Mouse (Mus musculus) olfactory bulb, adult 2 months (tissue): Measurements from ENCODE around the gene Prkar2b.

Experiments
- CTCF ChIP-seq: fragments of 200-500 bp; IDR thresholded peaks from 2 replicates; pipeline ENCODE4 v1.5.1; 2012; ENCODE audit warnings: low read depth, mild to moderate bottlenecking, low read length, moderate library complexity; ENCODE audit not compliant: insufficient read depth
- POLR2A ChIP-seq: fragments of 200-500 bp; IDR thresholded peaks from 2 replicates; pipeline ENCODE4 v1.6.1; 2012; ENCODE audit warnings: mild to moderate bottlenecking, low read depth, low read length, moderate library complexity; ENCODE audit not compliant: insufficient read depth

DNA sequence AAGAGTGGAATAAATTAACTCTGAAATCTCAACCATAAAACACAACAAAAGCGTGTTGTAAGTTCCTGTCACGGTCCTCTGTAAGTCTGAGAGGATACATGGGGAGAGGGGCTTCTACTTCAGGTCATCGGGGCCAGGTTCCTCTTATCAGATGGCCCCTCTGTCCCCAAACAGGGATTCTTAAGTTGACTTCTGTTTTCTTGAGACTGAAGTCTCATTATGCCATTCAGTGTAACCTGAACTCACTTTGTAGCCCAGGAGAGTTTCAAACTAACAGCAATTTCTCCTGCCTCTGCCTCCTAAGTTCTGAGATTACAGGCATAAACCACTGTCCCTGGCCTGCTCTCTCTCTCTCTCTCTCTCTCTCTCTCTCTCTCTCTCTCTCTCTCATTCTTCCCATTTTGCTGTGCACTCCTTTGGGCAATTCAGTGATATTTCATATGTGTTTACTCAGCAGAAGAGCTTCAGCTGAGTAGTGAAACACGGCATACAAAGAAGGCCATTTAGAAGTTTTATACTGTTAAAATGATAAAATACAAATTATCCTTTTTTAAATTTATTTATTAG is 43.9 kb upstream of the Prkar2b start:
- TF ChIP-seq CTCF (no peak), POLR2A (no peak)
